Mouse (Mus musculus) liver, embryonic 15.5 days (tissue): ENCODE results near the gene Tubg1. TPM values are rescaled to one million over a fixed set of nuclear protein-coding genes. Genes with fewer than 3 reads are reported as not detected.
A peak's percentile ranks its signal among the peaks of the same experiment; 100 is the strongest.

Experiments
- ATAC-seq: fragments of 200-750 bp; cut with Nextera tagmentation; 2 replicates; pipeline ENCODE4 v1.8.0; 2017; ENCODE audit warnings: moderate number of reproducible peaks, mild to moderate bottlenecking, moderate library complexity; ENCODE audit not compliant: insufficient read depth
- H3K27ac ChIP-seq: fragments of 300-500 bp; sonication (generic); replicated peaks from 2 replicates; pipeline ENCODE4 v1.5.1; 2015; ENCODE audit warnings: mild to moderate bottlenecking, inconsistent platforms
- H3K27me3 ChIP-seq: fragments of 300-500 bp; sonication (generic); 2 replicates; pipeline ENCODE4 v1.6.1; 2015; ENCODE audit warnings: mild to moderate bottlenecking, inconsistent platforms
- H3K36me3 ChIP-seq: fragments of 300-500 bp; sonication (generic); replicated peaks from 2 replicates; pipeline ENCODE4 v1.6.1; 2015; ENCODE audit warnings: moderate library complexity, mild to moderate bottlenecking, inconsistent platforms
- H3K4me1 ChIP-seq: fragments of 300-500 bp; sonication (generic); replicated peaks from 2 replicates; pipeline ENCODE4 v1.6.1; 2015; ENCODE audit warnings: inconsistent platforms
- H3K4me2 ChIP-seq: fragments of 300-500 bp; sonication (generic); 2 replicates; pipeline ENCODE4 v1.6.1; 2015; ENCODE audit warnings: moderate library complexity, mild to moderate bottlenecking, inconsistent platforms
- H3K4me3 ChIP-seq: fragments of 300-500 bp; sonication (generic); replicated peaks from 2 replicates; pipeline ENCODE4 v1.5.1; 2015; ENCODE audit warnings: mild to moderate bottlenecking, inconsistent platforms
- H3K9ac ChIP-seq: fragments of 300-500 bp; sonication (generic); 2 replicates; pipeline ENCODE4 v1.6.1; 2015; ENCODE audit warnings: moderate library complexity, mild to moderate bottlenecking, inconsistent platforms
- H3K9me3 ChIP-seq: fragments of 300-500 bp; sonication (generic); replicated peaks from 2 replicates; pipeline ENCODE4 v1.6.1; 2016; ENCODE audit warnings: inconsistent platforms
- WGBS: fragments of 180-500 bp; shearing (Covaris S2); methylation state at CpG from one replicate; pipeline ENCODE4 v1.1.7; 2015; ENCODE audit warnings: mixed read lengths; ENCODE audit not compliant: insufficient replicate concordance; 5-methylcytosine and 5-hydroxymethylcytosine counted together
- polyA plus RNA-seq: library from polyadenylated mRNA; unstranded; fragments of >200 nt; fragmentation: Nextera tagmentation; extraction: Ambion mirVana; gene quantifications from 2 replicates; pipeline ENCODE4 v1.2.1, GENCODE M21; 2015

Gene Tubg1
- 38.3 and 38.9 TPM in 2 replicates for polyA plus RNA-seq

DNA sequence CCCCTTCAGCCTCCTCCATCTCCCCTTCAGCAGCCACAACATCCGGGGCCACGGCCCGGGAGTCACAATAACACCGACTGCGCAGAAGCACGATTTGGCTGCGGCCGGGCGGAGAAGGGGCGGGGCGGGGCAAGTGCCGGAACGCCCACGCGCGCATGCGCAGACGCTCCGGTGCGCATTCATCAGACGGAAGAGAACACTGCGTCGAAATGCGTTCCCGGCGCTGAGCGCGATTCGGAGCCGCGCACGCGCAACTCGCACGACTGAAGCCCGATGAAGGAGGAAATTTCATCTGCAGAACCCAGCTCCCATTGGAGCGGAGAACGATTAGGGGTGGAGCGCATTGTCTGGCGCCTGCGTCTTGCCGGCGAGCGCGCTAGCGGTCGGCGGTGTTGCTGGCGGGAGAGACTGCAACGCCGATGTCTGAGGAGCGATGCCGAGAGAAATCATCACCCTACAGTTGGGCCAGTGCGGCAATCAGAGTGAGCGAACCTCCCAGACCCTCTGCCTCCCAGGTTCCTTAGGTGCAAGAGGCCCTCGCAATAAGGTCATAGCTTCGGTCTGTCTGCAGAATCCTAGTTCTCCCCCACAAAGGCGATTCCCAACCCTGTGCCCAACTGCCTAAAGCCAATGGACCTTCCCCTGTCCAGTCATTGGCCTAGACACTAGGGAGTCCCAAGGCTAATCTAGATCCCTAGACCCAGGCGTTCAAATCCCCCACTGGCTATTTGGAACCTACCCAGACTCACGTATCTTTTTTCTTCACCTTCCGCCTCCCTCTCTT lies at the start of gene Tubg1, which contains the start of gene Retreg3:
Gene Tubg1 (plus strand): TSS at position 178 of the 784 bp plus-strand sequence.
Gene Retreg3 (minus strand): TSS at position 133 of the 784 bp plus-strand sequence.
- Histone ChIP-seq H3K9me3 (no peaks in the 10 kb centered on the region), H3K4me1 (peaks cover 49% of the 10 kb centered on the region), H3K27me3 (no peaks in the 10 kb centered on the region), H3K9ac (peak within 1 kb of the TSS; percentile 96), H3K36me3 (peaks cover 45% of the 10 kb centered on the region), H3K4me2 (peak within 1 kb of the TSS; percentile 99), H3K4me3 (peak within 1 kb of the TSS; percentile 93), H3K27ac (peak within 1 kb of the TSS; percentile 97)
- peak; percentile 93 for ATAC-seq
- under 1% methylated on average over 61 of the region's 61 CpGs for WGBS

- Histone ChIP-seq H3K27ac (0 out of 2 replicates have a peak overlapping the region, but pooled peaks have one; percentile 30), H3K4me3 (peak overlapping the region; percentile 78), H3K9me3 (no peaks in the 10 kb centered on the region), H3K27me3 (peaks cover 63% of the 10 kb centered on the region), H3K36me3 (no peaks in the 10 kb centered on the region; the same call in 1 of the 2 replicates), H3K9ac (peak overlapping the region; percentile 65), H3K4me1 (peaks cover 38% of the 10 kb centered on the region), H3K4me2 (peak overlapping the region; percentile 94)
- WGBS, result under 1% methylated on average over 36 of the region's 36 CpGs
- peak; percentile 63 for ATAC-seq
Measured at GRCm38 (mm10) chr11:101070189-101070527, 49.6 kb upstream of the Tubg1 start.

DNA sequence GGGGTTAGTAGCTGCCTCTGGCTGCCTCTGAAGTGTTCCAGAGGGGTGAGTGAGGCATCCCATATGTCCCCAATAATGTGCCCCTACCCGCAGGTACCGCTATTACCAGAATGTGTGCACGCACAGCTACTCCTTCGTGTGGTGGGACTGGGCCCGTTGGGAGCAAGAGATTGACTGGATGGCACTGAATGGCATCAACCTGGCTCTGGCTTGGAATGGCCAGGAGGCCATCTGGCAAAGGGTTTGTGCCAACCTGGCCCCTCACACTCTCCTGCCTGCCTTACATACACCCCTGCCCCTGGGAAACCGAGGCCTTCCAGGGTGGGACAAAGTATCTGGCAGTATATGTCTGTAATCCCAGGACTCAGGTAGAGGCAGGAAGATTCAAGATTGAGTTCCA lies 48.8 kb upstream of the Tubg1 start:
- H3K27ac ChIP-seq, result no peak overlapping the region
- peak overlapping the region; percentile 94 for H3K4me2 ChIP-seq
- H3K9ac ChIP-seq, result no peak overlapping the region
- peak overlapping the region; percentile 78; the same call in 1 of the 2 replicates for H3K4me3 ChIP-seq
- no peak for ATAC-seq
- H3K9me3 ChIP-seq, result no peaks in the 10 kb centered on the region
- no peaks in the 10 kb centered on the region for H3K36me3 ChIP-seq
- WGBS, result 61% methylated on average over 6 of the region's 6 CpGs
- peaks cover 66% of the 10 kb centered on the region for H3K27me3 ChIP-seq
- H3K4me1 ChIP-seq, result peaks cover 30% of the 10 kb centered on the region

DNA sequence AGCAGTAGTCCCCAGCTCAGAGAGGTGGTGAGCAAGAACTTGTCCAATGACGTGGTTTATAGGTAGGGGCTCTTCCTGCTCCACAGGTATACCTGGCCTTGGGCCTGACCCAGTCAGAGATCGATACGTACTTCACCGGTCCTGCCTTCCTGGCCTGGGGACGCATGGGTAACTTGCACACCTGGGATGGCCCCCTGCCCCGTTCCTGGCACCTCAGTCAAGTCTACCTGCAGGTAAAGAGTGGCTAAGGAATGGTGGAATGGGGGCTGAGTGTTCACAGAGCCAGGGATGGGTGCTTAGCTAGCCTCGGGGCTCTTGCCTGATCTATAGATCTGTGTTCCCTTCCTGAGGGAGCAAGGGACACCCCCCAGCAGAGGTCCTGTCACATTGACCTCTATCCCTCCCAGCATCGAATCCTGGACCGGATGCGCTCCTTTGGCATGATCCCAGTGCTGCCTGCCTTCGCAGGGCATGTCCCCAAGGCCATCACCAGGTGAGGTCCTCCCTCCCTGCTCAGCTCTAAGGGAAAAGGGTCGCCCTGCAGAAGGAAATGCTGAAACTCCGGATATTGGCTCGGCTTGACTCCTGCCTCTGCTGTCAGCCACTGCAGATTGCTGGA lies 47.8 kb upstream of the Tubg1 start:
- Histone ChIP-seq H3K27me3 (peaks cover 75% of the 10 kb centered on the region), H3K4me3 (no peak overlapping the region), H3K36me3 (no peaks in the 10 kb centered on the region), H3K9me3 (no peaks in the 10 kb centered on the region), H3K4me1 (peaks cover 21% of the 10 kb centered on the region), H3K4me2 (no peak overlapping the region), H3K9ac (no peak overlapping the region), H3K27ac (no peak overlapping the region)
- no peak for ATAC-seq
- 70% methylated on average over 14 of the region's 14 CpGs for WGBS

DNA sequence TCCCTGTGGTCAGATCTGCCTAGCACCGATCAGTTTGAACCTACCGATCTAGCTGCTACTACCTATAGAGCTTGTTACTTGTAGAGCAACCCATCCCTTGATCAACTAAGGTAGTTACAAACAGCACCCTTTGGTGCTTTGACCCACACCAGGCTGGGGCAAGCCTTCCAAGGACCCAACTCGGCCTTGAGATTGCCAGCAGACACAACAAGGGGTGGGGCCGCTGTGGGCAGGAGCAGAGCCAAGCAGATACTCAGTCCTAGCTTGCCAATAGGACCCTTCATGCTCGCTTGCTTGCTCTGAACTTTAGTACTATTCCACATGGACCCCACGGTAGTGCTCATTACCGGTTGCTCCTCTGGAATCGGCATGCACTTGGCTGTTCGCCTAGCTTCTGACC lies 41.6 kb upstream of the Tubg1 start, which contains the start of gene Hsd17b1:
Gene Hsd17b1 (plus strand): TSS at position 291 of the 400 bp plus-strand sequence.
- H3K4me1 ChIP-seq, result peaks cover 30% of the 10 kb centered on the region
- H3K4me3 ChIP-seq, result no peak within 1 kb of the TSS
- H3K9me3 ChIP-seq, result no peaks in the 10 kb centered on the region
- H3K27ac ChIP-seq, result no peak within 1 kb of the TSS
- H3K27me3 ChIP-seq, result peaks cover 79% of the 10 kb centered on the region
- no peaks in the 10 kb centered on the region for H3K36me3 ChIP-seq
- 64% methylated on average over 9 of the region's 9 CpGs for WGBS
- no peak within 1 kb of the TSS for H3K9ac ChIP-seq
- no peak within 1 kb of the TSS for H3K4me2 ChIP-seq
- no peak for ATAC-seq

- H3K27me3 ChIP-seq, result peaks cover 67% of the 10 kb centered on the region
- H3K27ac ChIP-seq, result no peak overlapping the region
- no peak overlapping the region for H3K9ac ChIP-seq
- peak overlapping the region; percentile 41 for H3K4me2 ChIP-seq
- 2% methylated on average over 27 of the region's 27 CpGs for WGBS
- H3K9me3 ChIP-seq, result no peaks in the 10 kb centered on the region
- peaks cover under 1% of the 10 kb centered on the region; the same call in 1 of the 2 replicates for H3K36me3 ChIP-seq
- no peak for ATAC-seq
- peaks cover 46% of the 10 kb centered on the region for H3K4me1 ChIP-seq
- H3K4me3 ChIP-seq, result peak overlapping the region; percentile 23
Measured at GRCm38 (mm10) chr11:101079746-101080145, 40.0 kb upstream of the Tubg1 start.

DNA sequence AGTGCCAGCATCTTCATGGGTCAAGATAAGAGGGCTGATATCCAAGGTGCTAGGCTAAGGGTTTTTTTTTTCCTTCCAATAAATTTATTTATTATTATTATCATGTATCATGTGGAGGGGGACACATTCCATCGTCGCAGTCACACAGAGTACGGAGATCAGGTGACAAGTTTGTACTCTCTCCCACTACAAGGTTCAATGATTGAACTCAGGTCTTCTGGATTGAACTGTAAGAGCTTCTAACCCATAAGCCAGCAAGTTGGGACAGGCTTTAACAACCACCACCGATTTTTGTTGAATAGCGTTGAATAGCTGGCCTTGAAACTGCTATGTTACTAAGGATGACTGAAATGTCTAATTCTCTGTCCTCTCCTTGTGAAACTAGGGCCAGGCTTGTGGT lies 39.3 kb upstream of the Tubg1 start:
- Histone ChIP-seq H3K9me3 (no peaks in the 10 kb centered on the region), H3K4me2 (no peak overlapping the region), H3K4me3 (0 out of 2 replicates have a peak overlapping the region, but pooled peaks have one; percentile 23), H3K4me1 (peaks cover 48% of the 10 kb centered on the region), H3K36me3 (peaks cover 4% of the 10 kb centered on the region; the same call in 1 of the 2 replicates), H3K9ac (no peak overlapping the region), H3K27ac (no peak overlapping the region), H3K27me3 (peaks cover 63% of the 10 kb centered on the region)
- WGBS, result 67% methylated on average over 5 of the region's 5 CpGs
- ATAC-seq, result no peak

DNA sequence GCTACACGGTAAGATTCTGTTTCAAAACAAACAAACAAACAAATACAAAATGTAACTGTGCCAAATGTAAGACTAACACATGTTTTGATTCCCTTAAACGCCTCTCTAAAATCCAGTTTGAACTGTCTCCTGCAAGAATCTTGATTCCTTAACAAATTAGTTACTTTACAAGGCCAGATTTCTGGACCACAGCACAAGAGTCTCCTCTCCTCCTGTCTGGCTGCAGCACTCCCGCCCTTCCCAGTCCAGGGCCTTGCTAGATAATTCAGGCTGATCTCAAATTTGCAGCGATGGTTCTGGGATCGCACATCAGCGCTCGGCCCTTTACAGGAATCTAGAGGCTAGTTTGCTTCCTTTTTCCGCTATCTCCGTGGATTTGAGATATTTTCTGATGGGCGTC lies 38.1 kb upstream of the Tubg1 start:
- Histone ChIP-seq H3K27ac (peak overlapping the region; percentile 89), H3K36me3 (peaks cover 13% of the 10 kb centered on the region; the same call in 1 of the 2 replicates), H3K4me2 (peak overlapping the region; percentile 98), H3K9me3 (no peaks in the 10 kb centered on the region), H3K27me3 (peaks cover 53% of the 10 kb centered on the region), H3K4me3 (peak overlapping the region; percentile 79), H3K4me1 (peaks cover 61% of the 10 kb centered on the region), H3K9ac (peak overlapping the region; percentile 39; the same call in 1 of the 2 replicates)
- 7% methylated on average over 10 of the region's 10 CpGs for WGBS
- ATAC-seq, result no peak

- peak within 1 kb of the TSS; percentile 98 for H3K4me2 ChIP-seq
- H3K27me3 ChIP-seq, result peaks cover 46% of the 10 kb centered on the region
- peaks cover 13% of the 10 kb centered on the region; the same call in 1 of the 2 replicates for H3K36me3 ChIP-seq
- WGBS, result under 1% methylated on average over 51 of the region's 51 CpGs
- peak; percentile 82 for ATAC-seq
- H3K27ac ChIP-seq, result peak within 1 kb of the TSS; percentile 89
- H3K4me3 ChIP-seq, result peak within 1 kb of the TSS; percentile 79
- H3K4me1 ChIP-seq, result peaks cover 65% of the 10 kb centered on the region
- H3K9me3 ChIP-seq, result no peaks in the 10 kb centered on the region
- H3K9ac ChIP-seq, result peak within 1 kb of the TSS; percentile 88
Measured at GRCm38 (mm10) chr11:101082208-101083082, 37.3 kb upstream of the Tubg1 start, which contains the start of gene Coasy. TSS of gene Coasy (plus strand) at chr11:101082565.

GRCm38 (mm10) chr11:101083083-101083697 lies 36.5 kb upstream of the Tubg1 start:
- H3K27me3 ChIP-seq, result peaks cover 38% of the 10 kb centered on the region
- H3K9ac ChIP-seq, result peak overlapping the region; percentile 88
- H3K9me3 ChIP-seq, result no peaks in the 10 kb centered on the region
- peak overlapping the region; percentile 98 for H3K4me2 ChIP-seq
- peak overlapping the region; percentile 79 for H3K4me3 ChIP-seq
- H3K27ac ChIP-seq, result peak overlapping the region; percentile 89
- peaks cover 13% of the 10 kb centered on the region; the same call in 1 of the 2 replicates for H3K36me3 ChIP-seq
- 30% methylated on average over 19 of the region's 19 CpGs for WGBS
- peaks cover 73% of the 10 kb centered on the region for H3K4me1 ChIP-seq
- ATAC-seq, result no peak
